Mouse (Mus musculus) spleen, postnatal 10 days (tissue): ENCODE measurements around the gene Tdrd1.

Source experiments
- DNase-seq, 2 experiments: peaks; one replicate each; pipeline ENCODE4 v3.0.0; 2021 to 2022; ENCODE audit warnings: low spot score in 2 of 2

Tdrd1 gene

GRCm38 (mm10) chr19:56828305-56828704 is 2.3 kb downstream of the Tdrd1 start:
- no peak for DNase-seq

GRCm38 (mm10) chr19:56829267-56829666 is 3.3 kb downstream of the Tdrd1 start:
- DNase-seq = no peak

GRCm38 (mm10) chr19:56830163-56830562 is 4.2 kb downstream of the Tdrd1 start:
- DNase-seq = no peak

GRCm38 (mm10) chr19:56835340-56835739 is 9.3 kb downstream of the Tdrd1 start:
- DNase-seq = no peak

- no peak for DNase-seq
Observed at GRCm38 (mm10) chr19:56838942-56839706, 13.1 kb downstream of the Tdrd1 start.

GRCm38 (mm10) chr19:56842974-56843373 is 17.0 kb downstream of the Tdrd1 start:
- DNase-seq = no peak

- DNase-seq = no peak
Observed at GRCm38 (mm10) chr19:56852590-56852989, 26.6 kb downstream of the Tdrd1 start.

GRCm38 (mm10) chr19:56856455-56856854 is 30.4 kb downstream of the Tdrd1 start:
- DNase-seq = no peak

- no peak for DNase-seq
Observed at GRCm38 (mm10) chr19:56867701-56868100, 41.7 kb downstream of the Tdrd1 start.

GRCm38 (mm10) chr19:56873816-56874600 is 48.0 kb downstream of the Tdrd1 start, which contains the start of gene Vwa2:
Vwa2 (plus strand) TSS chr19:56874249.
- DNase-seq = peak in 1 of 2 experiments; percentile 17

- no peak for DNase-seq
Observed at GRCm38 (mm10) chr19:56874601-56875315, 48.7 kb downstream of the Tdrd1 start.

- DNase-seq = no peak
Observed at GRCm38 (mm10) chr19:56877364-56877763, 51.4 kb downstream of the Tdrd1 start.

GRCm38 (mm10) chr19:56887879-56888278 is 61.9 kb downstream of the Tdrd1 start:
- no peak for DNase-seq

GRCm38 (mm10) chr19:56888654-56889053 is 62.6 kb downstream of the Tdrd1 start:
- no peak for DNase-seq

- DNase-seq = no peak
Observed at GRCm38 (mm10) chr19:56891438-56891837, 65.4 kb downstream of the Tdrd1 start.

- DNase-seq = no peak
Observed at GRCm38 (mm10) chr19:56892586-56892985, 66.6 kb downstream of the Tdrd1 start.

- DNase-seq = no peak
Observed at GRCm38 (mm10) chr19:56893326-56893725, 67.3 kb downstream of the Tdrd1 start.

- no peak for DNase-seq
Observed at GRCm38 (mm10) chr19:56897654-56898053, 71.6 kb downstream of the Tdrd1 start.

GRCm38 (mm10) chr19:56904095-56904494 is 78.1 kb downstream of the Tdrd1 start:
- DNase-seq = no peak

- no peak for DNase-seq
Observed at GRCm38 (mm10) chr19:56905395-56905794, 79.4 kb downstream of the Tdrd1 start.

GRCm38 (mm10) chr19:56907850-56908249 is 81.8 kb downstream of the Tdrd1 start:
- no peak for DNase-seq
